Mouse (Mus musculus): ENCODE measurements at regions not wholly inside any gene's neighbourhood (a gene's known extent, or its start where the extent isn't known, plus 50 kb on each side); places are given as distances from the start of the nearest gene placed in this dataset.

DNA sequence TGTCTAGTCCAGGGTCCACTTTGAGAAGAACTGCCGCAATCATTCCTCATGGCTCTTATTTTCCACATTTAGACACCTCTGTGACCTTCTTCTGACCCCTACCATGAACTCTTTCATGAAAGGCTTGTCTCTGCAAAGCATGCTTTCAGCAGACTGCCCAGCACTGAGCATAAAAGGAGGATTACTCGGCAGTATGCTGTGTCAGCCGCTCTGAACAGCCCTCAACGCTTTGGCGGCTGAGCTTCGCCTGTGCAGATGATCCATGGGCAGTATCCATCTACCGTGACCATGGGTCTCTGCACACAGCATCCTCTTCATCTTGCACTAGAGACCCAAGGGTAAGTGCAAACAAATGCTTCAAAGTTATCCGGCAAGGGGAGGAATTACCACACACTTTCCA, 172.5 kb downstream of the Qk start:
- TF ChIP-seq CTCF (IDR thresholded peaks at IDR 0.05 in 2 of 3, conservative IDR thresholded peaks at IDR 0.05 in 1 of 3; ENCODE audit: control insufficient read depth in 1 of 3, insufficient read depth in 1 of 3, low read depth in 2 of 3, low read length in 3 of 3, poor library complexity in 1 of 3, severe bottlenecking in 1 of 3) (no peak), MEF2A (IDR thresholded peaks at IDR 0.05; ENCODE audit: extremely low read depth, insufficient replicate concordance, low read depth, low read length, poor library complexity, severe bottlenecking) (no peak), E2F4 (IDR thresholded peaks at IDR 0.05; ENCODE audit: borderline replicate concordance, low read depth, low read length) (no peak), MAX (IDR thresholded peaks at IDR 0.05; ENCODE audit: low read length) (no peak), EP300 (IDR thresholded peaks at IDR 0.05; ENCODE audit: low read depth in 1 of 2, low read length in 2 of 2) (no peak), TAL1 (IDR thresholded peaks at IDR 0.05; ENCODE audit: low read length) (no peak), GATA1 (IDR thresholded peaks at IDR 0.05; ENCODE audit: low read depth, low read length) (no peak)
